Mouse (Mus musculus) urinary bladder, adult 18-20 months (tissue): ENCODE data around the gene Oit3.
"Not testable (repeated sequence)": the region's sequence is repeated elsewhere in the genome, so short reads cannot be mapped to it uniquely, and the experiment has no call there.

Experiments used
- DNase-seq, 2 experiments: peaks; one replicate each; pipeline ENCODE4 v3.0.0; 2022; ENCODE audit warnings: low spot score in 2 of 2, mixed read lengths in 2 of 2

Oit3 gene

DNA sequence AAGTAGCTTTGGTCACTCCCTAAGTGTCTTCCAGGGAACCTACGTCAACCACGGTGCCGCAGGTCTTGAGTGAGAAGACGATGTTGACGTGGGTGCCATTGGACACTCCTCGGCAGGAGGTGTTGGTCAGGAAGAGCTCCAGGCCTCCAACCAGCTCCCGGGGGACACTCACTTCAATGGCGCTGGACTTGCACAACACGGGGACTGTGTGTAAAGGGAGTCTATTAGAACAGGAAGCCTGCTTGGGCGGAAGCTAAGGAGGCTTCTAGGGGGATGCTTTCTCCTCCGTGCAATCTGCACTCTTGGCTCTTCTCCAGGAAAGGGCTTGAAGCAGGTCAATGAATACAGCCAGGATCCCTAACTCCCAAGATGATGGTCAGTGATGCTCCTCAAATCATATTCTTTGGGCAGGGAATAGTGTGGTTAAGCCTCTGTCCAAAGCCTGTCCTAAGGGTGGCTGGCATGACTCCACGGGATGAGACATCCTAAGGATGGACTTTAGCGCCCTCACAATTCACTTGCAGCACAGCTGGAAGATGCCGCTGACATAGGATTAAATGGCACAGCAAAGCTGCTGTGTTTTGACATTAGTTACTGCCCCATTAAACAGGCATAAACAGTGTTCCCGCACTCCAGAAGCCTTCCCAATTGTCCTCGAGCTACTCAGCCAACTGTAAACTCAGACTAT lies 12.0 kb downstream of the Oit3 start:
- DNase-seq, result no peak

DNA sequence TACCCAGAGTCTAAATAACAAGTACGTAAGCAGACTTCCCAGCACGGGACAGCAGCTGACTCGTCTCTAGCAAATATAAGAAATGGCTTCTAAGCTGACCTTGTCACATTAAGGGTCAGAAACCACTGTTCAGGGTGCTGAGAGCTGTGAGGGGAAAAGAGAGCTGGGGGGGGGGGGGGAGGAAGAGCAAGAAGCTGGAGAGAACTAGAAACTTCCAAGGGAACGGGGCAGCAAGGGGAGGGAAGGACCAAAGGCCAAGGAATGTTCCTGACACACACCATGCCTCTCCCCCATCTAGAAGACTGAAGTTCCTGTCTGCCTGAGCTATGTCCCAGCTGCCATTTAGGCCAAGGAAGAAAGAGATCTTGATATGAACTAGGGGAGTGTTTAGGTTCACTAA lies 15.2 kb downstream of the Oit3 start:
- DNase-seq, result no peak

DNA sequence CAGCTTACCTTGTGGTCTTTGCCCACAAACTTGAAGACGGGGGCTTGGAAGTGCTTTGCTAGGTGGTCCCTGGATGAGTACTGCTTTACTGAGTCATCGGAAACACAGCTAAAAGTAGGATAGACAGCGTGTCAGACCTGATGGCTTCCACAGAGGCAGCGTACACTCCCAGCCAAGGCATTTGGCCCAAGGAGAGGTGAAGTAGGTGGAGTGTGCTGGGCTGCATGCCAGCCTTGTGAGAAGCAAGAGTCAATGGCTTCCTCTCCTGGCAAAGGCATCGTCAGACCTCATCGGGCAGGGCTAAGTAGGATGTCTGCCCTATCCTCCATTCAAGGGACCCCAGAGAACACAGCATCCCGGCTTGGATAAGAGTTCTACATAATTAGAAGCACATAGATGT lies 16.2 kb downstream of the Oit3 start:
- no peak for DNase-seq

DNA sequence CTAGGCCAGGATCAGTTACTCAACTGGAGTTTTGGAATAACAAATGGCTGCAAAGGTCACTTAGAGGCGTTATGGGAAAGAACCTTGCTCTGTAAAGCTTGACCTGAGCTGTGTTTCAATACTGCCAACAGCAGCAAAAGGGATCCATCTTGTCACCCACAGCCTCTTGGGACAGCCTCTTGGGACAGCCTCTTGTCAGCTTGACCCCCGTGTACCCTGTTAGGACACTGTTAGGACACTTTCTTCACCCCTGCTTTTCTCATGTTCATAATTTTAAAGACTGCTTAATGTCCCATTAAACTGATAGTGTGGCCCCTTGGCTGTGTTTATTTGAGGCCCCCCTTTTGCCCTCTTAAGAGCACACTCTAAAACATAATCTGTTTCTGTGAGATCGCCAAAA lies 17.1 kb downstream of the Oit3 start:
- no peak for DNase-seq

DNA sequence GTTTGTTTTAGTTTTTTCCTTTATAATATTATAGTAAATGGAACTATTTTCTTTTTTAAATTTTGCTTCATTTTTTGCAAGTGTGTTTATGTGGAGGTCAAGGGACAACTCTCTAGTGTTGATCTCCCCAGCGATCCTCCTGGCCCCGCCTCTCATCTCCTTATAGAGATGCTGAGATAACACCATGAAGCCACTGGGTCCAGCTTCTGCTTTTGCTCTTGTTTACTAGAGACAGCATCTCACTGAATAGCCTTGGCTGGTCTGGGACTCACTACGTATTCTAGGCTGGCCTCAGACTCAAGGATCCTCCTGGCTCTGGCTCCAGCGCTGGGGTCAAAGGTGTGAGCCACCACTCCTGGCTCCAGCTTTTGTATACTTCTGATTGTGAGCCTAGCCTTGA lies 22.1 kb downstream of the Oit3 start:
- DNase-seq, result no peak

DNA sequence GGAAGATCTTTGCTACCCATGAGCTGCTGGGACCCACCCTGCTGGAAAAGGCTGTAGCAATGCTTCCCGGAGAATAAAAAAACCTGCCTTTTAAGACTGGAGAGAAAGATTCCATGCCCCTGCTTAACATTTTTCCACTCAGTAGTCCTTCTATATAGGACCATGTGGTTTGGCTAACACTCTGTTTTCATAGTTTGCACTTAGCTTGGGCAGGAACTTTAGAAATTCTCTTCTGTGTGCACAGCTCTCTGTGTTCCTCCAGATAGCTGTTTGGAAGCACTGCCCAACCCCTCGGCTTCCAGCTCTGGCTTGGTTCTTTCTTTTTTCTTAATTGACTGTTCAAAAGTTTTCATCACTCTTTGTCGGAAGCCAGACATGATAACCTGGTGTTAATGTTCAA lies 25.0 kb downstream of the Oit3 start:
- DNase-seq, result no peak

DNA sequence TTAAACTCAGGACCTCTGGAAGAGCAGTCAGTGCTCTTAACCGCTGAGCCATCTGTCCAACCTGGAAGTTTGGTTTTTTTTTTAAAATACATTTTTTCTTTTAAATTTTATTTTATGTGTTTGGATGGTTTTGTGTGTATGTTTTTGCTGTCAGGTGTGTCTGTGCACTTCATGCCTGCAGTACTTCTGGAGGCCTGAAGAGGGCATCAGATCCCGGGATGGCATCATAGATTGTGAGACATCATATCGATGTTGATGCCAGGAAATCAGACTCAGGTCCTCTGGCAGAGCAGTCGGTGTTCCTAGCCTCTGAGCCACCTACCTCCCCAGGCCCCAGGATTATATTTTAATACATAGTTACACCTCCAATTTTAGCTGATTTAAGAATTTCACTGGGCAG lies 27.9 kb downstream of the Oit3 start:
- DNase-seq, result no peak

DNA sequence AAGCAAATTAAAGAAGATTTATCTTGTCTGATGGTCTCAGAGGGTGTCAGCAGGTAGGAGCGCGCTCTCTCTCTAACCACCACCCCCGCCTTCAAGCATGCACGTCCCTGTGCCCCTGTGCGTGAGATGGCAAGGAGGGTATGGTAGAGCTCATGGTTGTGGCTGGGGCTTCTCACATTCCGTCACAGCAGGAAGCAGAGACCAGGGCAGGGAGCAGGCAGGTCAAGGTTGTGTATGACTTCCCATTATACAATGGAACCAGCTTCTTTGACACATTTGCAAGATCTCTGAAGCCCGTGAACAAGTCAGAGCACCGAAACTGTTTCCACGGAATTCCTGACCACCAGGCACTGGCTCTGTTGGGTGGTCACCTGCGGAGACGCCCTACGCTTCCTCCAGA lies 31.3 kb downstream of the Oit3 start:
- DNase-seq, result no peak

DNA sequence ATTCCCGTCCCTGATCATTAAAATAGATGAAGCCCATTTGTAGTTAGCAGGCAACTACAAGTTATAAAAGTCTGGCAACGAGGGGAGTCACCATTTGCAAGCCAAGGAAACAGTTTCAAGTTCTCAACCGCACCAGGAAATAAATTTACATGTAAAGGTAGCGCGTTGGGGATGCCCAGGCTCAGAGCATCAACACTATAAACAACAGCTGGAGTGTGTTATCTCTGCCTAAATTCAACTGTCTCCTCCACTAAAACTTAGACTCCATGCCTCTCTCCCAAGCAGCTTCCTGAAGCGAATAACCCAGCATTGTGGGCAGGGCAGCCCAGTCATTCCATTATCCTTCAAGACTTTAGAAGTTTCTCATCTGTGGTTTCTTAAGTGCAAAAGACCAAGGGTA lies 33.1 kb downstream of the Oit3 start:
- no peak for DNase-seq

DNA sequence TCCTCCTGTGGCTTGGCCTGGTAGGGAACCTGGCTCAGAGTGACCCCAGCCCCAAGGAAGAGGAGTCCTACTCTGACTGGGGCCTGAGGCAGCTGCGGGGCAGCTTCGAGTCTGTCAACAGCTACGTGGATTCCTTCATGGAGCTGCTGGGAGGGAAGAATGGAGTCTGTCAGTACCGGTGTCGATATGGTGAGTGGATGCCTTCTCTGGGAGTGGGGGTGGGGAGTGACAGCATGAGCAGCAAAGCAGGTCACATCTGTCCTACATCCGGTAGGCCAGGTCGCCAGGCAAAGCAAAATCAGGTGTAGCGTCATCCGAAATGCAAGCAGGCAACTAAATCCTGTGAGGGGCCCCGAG lies 37.8 kb downstream of the Oit3 start:
- no peak for DNase-seq

DNA sequence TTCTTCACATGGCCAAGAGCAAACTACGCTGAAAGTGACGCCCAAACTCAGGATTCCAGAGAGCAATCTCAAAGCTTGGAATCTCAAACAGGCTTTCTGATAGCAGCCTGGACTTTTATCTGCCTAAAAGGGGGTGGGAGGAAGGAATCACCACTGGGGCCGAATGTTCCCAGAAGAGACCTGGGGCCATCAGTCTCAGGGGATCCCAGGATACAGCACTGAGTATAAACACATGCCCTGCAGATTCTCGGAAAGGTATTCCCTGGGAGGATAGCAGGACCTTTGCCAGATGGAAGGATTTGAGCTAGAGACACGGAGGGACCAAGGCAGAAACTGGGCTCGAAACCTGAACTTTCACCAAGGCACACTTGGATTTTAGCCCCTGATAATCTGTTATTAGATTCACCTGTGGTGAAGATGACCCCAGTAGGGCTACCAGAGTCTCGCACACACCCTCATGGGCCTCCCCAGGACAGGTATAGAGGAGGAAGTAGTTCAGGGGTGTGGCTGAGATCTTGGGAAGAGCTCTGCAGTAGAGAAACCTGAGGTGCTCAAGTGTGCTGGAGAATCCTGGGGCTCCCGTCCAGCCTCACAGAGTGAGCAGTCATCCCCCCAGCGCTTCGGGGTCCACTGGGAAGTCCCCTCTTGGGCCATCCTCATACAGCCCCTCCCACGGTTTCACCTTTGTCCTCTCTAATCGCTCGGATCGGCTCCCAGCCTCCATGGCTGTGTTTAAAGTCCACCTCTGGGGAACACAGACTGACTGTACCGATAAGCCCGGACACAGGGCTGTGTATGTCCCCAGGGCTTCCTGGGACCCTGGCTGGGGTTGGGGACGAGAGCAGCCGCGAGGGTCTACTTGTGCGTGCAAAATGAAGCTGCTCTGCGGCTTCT lies 38.4 kb downstream of the Oit3 start, which contains the start of gene Pla2g12b:
Gene Pla2g12b, plus strand, starts transcription at position 762 of the 894 bp plus-strand sequence.
- no peak for DNase-seq

DNA sequence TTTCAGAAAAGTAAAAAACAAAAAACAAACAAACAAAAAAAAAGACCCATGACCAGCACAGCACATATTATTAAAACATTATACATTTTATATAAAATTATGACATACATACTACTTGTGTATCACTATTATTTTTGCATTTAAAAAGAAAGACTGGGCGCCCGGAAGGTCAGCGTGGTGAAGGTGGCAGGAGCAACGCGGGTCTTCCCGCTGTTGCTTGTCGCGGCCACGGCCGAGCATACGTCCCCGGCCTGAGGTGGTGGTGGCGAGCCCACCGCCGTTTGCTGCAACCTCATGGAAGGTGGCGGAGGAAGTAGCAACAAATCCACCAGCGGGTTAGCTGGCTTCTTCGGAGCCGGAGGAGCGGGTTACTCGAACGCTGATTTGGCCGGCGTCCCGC lies 46.1 kb downstream of the Oit3 start, which contains the start of gene Gm10273:
Gene Gm10273, plus strand, starts transcription at position 172 of the 400 bp plus-strand sequence.
- DNase-seq, result not testable (repeated sequence)

DNA sequence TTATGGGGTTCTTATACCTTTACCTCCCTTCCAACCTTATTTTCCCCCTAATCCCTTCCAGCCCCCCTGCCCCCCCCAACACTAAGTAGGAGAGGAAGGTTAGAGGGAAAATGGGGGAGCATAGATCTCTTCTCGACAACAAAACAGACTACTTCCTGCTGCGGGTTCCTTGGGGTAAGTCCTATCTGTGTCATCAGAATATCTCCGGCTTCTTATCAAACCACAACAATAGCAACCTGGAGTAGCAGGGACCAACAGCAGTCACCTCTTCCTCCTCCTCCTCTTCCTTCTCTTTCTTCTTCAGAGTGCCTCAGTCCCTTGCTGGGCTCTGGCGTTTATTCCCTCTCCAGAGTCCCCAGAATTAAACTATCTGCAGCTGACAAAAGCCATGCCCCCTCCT lies 49.7 kb downstream of the Oit3 start:
- DNase-seq, result no peak

DNA sequence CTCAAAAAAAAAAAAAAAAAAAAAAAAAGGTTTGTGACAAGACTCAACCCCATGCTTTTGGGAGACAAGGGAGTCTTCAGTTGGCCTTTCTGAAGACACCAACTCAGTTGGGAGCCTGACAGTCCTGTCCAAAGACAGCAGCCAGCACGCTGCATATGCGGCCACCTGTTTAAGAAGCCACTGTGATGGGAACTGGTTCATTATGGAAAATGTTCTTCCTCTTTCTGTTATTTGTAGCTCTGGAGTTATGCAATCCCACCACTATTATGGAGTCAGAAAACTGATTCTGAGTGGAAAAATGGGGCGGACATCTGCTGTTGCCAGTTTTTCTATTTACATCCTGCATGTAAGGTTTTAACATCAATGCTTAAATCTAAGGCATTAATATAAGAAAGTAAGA lies 51.9 kb downstream of the Oit3 start:
- DNase-seq, result no peak

DNA sequence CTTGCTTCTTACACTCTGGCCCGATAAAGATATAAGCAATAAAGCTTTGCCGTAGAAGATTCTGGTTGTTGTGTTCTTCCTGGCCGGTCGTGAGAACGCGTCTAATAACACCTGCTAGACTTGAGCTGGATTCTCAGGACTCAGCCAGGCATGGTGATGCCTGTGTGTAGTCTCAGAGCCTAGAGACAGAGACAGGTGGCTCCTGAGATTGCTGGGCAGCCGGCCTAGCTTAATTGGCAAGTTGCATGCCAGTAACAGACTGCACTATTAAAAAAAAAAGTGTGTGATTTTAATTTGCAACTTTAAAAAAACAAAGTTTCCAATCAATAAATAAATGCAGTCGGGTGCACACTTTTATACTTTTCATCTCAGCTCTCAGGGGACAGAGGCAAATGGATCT lies 54.6 kb downstream of the Oit3 start:
- no peak for DNase-seq

DNA sequence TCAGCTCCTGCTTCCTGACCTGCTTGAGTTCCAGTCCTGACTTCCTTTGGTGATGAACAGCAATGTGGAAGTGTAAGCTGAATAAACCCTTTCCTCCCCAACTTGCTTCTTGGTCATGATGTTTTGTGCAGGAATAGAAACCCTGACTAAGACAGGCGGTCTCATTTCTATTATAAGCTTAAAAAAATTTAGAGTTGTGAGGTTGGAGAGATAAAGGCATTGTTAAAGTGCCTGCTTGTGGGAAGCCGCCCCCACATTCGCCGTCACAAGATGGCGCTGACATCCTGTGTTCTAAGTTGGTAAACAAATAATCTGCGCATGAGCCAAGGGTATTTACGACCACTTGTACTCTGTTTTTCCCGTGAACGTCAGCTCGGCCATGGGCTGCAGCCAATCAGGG lies 60.0 kb downstream of the Oit3 start:
- not testable (repeated sequence) for DNase-seq

DNA sequence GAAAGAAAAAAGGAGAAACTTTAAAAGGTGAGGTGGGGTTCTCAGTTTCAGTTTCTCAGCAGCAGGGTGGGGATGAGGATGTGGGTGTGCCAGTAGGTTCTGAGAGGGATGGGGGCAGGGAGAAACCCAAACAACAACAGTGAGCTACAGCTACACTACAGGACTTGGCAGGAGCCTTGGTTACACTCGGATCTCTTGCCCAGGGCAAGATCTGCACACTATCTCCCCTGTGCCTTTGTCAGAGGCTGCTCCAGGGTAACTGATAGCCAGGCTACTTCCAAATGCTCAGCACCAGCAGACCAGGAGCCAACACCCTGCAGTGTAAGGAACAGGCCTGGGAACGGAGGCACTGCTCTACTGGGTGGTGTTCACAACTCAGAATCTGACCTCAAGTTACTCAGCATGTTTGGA lies 61.2 kb downstream of the Oit3 start:
- no peak for DNase-seq

DNA sequence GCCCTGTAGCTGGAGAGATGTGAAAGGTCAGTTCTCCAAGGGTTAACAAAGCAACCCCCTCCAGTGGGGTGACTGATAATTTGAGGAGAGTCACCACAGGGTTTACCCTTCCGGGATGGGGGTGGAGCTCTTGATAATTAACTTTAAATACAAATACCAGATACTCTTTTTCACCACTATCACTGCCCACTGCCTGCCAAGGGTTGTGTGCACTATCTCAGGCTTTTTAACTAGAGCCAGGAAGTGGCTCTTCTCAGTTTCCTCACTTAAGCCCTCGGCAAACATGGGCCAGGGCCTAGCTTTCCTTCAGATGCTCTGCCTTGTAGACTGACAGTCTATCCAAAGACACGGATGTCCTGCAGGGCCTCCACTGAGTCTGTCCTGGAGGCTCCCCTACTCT lies 61.7 kb downstream of the Oit3 start:
- DNase-seq, result no peak

DNA sequence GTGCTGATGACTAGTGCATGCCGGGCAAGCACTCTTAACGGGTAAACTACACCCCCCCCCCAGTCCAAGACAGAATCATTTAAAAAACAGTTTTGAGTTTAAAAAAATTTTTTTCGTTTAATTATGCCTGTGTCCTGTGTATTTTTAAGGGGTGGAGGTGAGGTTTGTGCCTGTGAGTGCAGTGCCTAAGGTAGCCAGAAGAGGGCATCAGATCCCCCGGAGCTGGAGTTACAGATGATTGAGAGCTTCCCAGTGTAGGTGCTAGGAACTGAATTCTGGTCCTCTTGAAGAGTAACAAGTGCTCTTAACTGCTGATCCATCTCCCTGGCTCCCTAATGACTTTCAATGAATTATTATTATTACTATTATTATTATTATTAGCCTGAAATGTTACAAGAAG lies 62.9 kb downstream of the Oit3 start:
- DNase-seq, result no peak

DNA sequence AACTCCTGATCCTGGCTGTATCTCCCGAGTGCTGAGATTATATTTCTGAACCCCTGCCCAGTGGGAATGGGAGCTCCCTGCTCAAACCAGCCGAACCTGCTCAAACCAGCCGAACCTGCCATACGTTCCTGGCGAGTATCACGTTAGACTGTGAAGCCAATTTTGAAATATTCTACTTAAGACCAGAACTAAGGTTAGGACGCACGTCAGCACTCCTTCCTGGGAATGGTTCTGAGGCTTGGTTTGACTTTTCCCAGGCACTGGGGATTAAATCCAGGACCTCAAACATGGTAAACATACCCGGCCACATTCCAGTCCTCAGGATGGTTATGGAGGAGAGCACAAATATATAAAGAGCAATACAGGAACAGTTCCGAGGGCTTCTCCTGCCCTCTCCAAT lies 63.7 kb downstream of the Oit3 start:
- peak; percentile 8 to 16 for DNase-seq
